Mouse (Mus musculus) liver, postnatal 0 days (tissue): Measurements from ENCODE around the gene Hcn1.

ENCODE experiments used
- CTCF ChIP-seq: sonication (generic); IDR thresholded peaks from 2 replicates; pipeline ENCODE4 v1.5.1; 2016; ENCODE audit warnings: antibody characterized with exemption, low read depth
- EP300 ChIP-seq: IDR thresholded peaks from 2 replicates; pipeline ENCODE4 v1.6.1; 2016; ENCODE audit warnings: antibody characterized with exemption, low read depth, mild to moderate bottlenecking

GRCm38 (mm10) chr13:117611881-117612280 is 9.8 kb downstream of the Hcn1 start:
- TF ChIP-seq CTCF = no peak
- no peak for TF ChIP-seq EP300
